Comparison of ENCODE assay signal across 10 mouse cellular contexts in genomic region chr11:121362212-121362611, GRCm38 (mm10). TPM values are rescaled to one million over a fixed set of nuclear protein-coding genes. Genes with fewer than 3 reads are reported as not detected.
DNase-seq lines count a peak whose midpoint lies in the region; ATAC-seq and TF ChIP-seq lines count a peak whose summit lies in the region.
"Had no signal": no experiment of that assay in that cellular context is flagged by ENCODE, and none has a peak within 500 bp of the region (broad histone marks: within the 10 kb centered on the region; RNA-seq: fewer than 3 reads in every experiment).

No protein-coding gene starts in this region.

- no peaks in the 10 kb centered on the region for H3K4me1 ChIP-seq in forebrain, postnatal 0 days (ENCODE audit: insufficient read depth)
- H3K4me1 ChIP-seq in forebrain, embryonic 15.5 days = no peaks in the 10 kb centered on the region
- H3K4me1 ChIP-seq in spleen, adult 2 months (ENCODE audit: control insufficient read depth, insufficient read depth, insufficient read length) = no peaks in the 10 kb centered on the region
- H3K4me1 ChIP-seq: liver, embryonic 13.5 days had no signal

- H3K9me3 ChIP-seq in forebrain, postnatal 0 days (ENCODE audit: low read length) = no peaks in the 10 kb centered on the region
- H3K9me3 ChIP-seq in forebrain, embryonic 15.5 days = no peaks in the 10 kb centered on the region
- H3K9me3 ChIP-seq: liver, embryonic 13.5 days had no signal

- H3K27me3 ChIP-seq in forebrain, postnatal 0 days (ENCODE audit: insufficient read depth, low read length) = no peaks in the 10 kb centered on the region
- no peaks in the 10 kb centered on the region for H3K27me3 ChIP-seq in forebrain, embryonic 15.5 days
- no peaks in the 10 kb centered on the region for H3K27me3 ChIP-seq in spleen, adult 2 months (ENCODE audit: control insufficient read depth, insufficient read depth, low read length)
- H3K27me3 ChIP-seq: liver, embryonic 13.5 days; Patski had no signal

- no peak for ATAC-seq in forebrain, postnatal 0 days
- ATAC-seq in forebrain, embryonic 15.5 days (replicated peaks) = no peak
- ATAC-seq: Patski had no signal

- H3K27ac ChIP-seq in forebrain, postnatal 0 days (ENCODE audit: low read depth, low read length) = no peak overlapping the region
- no peak overlapping the region for H3K27ac ChIP-seq in forebrain, embryonic 15.5 days (replicated peaks)
- no peak overlapping the region for H3K27ac ChIP-seq in spleen, adult 2 months (ENCODE audit: insufficient read depth, low read length)
- H3K27ac ChIP-seq: liver, embryonic 13.5 days had no signal

- H3K36me3 ChIP-seq in forebrain, postnatal 0 days (ENCODE audit: insufficient read depth) = no peaks in the 10 kb centered on the region
- H3K36me3 ChIP-seq in forebrain, embryonic 15.5 days = no peaks in the 10 kb centered on the region
- H3K36me3 ChIP-seq in spleen, adult 2 months (ENCODE audit: control insufficient read depth, insufficient read depth, low read length) = no peaks in the 10 kb centered on the region
- H3K36me3 ChIP-seq: liver, embryonic 13.5 days had no signal

- WGBS in forebrain, postnatal 0 days = 33% methylated on average over 5 of the region's 5 CpGs
- WGBS in forebrain, embryonic 15.5 days = 36% methylated on average over 5 of the region's 5 CpGs
- 35% methylated on average over 5 of the region's 5 CpGs for WGBS in spleen, adult 2 months

- no peak overlapping the region for H3K4me2 ChIP-seq in forebrain, postnatal 0 days (ENCODE audit: low read depth)
- H3K4me2 ChIP-seq in forebrain, embryonic 15.5 days (replicated peaks) = no peak overlapping the region
- H3K4me2 ChIP-seq: liver, embryonic 13.5 days had no signal

- no peak for TF ChIP-seq POLR2A in spleen, adult 2 months (IDR thresholded peaks at IDR 0.05; ENCODE audit: low read depth, low read length)

- TF ChIP-seq CTCF in forebrain, postnatal 0 days (IDR thresholded peaks at IDR 0.05; ENCODE audit: low read depth) = peak; percentile 30; the same call in 1 of the 2 replicates
- TF ChIP-seq CTCF in spleen, adult 2 months (IDR thresholded peaks at IDR 0.05; ENCODE audit: extremely low read depth, insufficient read depth, insufficient read length, insufficient replicate concordance) = peak; percentile 30; the same call in 1 of the 2 replicates

- no peak overlapping the region for H3K9ac ChIP-seq in forebrain, postnatal 0 days
- no peak overlapping the region for H3K9ac ChIP-seq in forebrain, embryonic 15.5 days (replicated peaks)
- H3K9ac ChIP-seq: liver, embryonic 13.5 days had no signal

- no peak for DNase-seq in forebrain, postnatal 0 days
- DNase-seq in spleen, adult 2 months (ENCODE audit: low read depth in 1 of 2, low spot score in 2 of 2) = peak in 1 of 2 experiments; percentile 24
- DNase-seq in spleen, adult 12 weeks (ENCODE audit: low spot score) = no peak
- DNase-seq in gastrocnemius, adult 18-20 months (ENCODE audit: low spot score) = peak; percentile 60
- DNase-seq in lung, postnatal 14 days = peak; percentile 17
- peak; percentile 21 to 24 for DNase-seq in thymus, postnatal 36 days
- DNase-seq in right cerebral cortex, postnatal 10 days (ENCODE audit: low spot score in 2 of 2) = no peak
- DNase-seq: liver, embryonic 13.5 days had no signal

- H3K4me3 ChIP-seq in forebrain, postnatal 0 days (ENCODE audit: low read depth, low read length) = no peak overlapping the region
- no peak overlapping the region for H3K4me3 ChIP-seq in forebrain, embryonic 15.5 days
- no peak overlapping the region for H3K4me3 ChIP-seq in spleen, adult 2 months (ENCODE audit: extremely low read depth, insufficient read depth, insufficient read length)
- H3K4me3 ChIP-seq: liver, embryonic 13.5 days had no signal

RNA-seq across cellular contexts. Expression of gene Wdr45b, which starts 8.0 kb away (rescaled TPM):
- 71.6 and 85.0 TPM in 2 replicates for total RNA-seq in forebrain, postnatal 0 days (2014; rRNA removed)
- polyA plus RNA-seq in forebrain, postnatal 0 days (2015; fragmentation: Nextera tagmentation; extraction: Ambion mirVana) = 92.6 and 103 TPM in 2 replicates
- 86.2 and 87.0 TPM in 2 replicates for polyA plus RNA-seq in forebrain, embryonic 15.5 days (2015; fragmentation: Nextera tagmentation; extraction: Ambion mirVana)
- 21.6 and 23.2 TPM in 2 replicates for polyA plus RNA-seq in spleen, adult 2 months (2012; rRNA removed)
- total RNA-seq in gastrocnemius, adult 18-20 months (2021) = 10 to 100 TPM; 16.0 to 19.1 TPM

RNA-seq across cellular contexts. Expression of gene Rab40b, which starts 25.8 kb away (rescaled TPM):
- total RNA-seq in forebrain, postnatal 0 days (2014; rRNA removed) = 19.5 and 19.7 TPM in 2 replicates
- polyA plus RNA-seq in forebrain, postnatal 0 days (2015; fragmentation: Nextera tagmentation; extraction: Ambion mirVana) = 16.4 and 22.3 TPM in 2 replicates
- polyA plus RNA-seq in forebrain, embryonic 15.5 days (2015; fragmentation: Nextera tagmentation; extraction: Ambion mirVana) = 6.7 and 7.8 TPM in 2 replicates
- 0.67 and 0.83 TPM in 2 replicates for polyA plus RNA-seq in spleen, adult 2 months (2012; rRNA removed)
- 10 to 100 TPM; 14.6 to 17.9 TPM for total RNA-seq in gastrocnemius, adult 18-20 months (2021)

RNA-seq across cellular contexts. Expression of gene Fn3krp, which starts 59.0 kb away (rescaled TPM):
- total RNA-seq in forebrain, postnatal 0 days (2014; rRNA removed) = 19.0 and 19.7 TPM in 2 replicates
- polyA plus RNA-seq in forebrain, postnatal 0 days (2015; fragmentation: Nextera tagmentation; extraction: Ambion mirVana) = 7.0 and 8.2 TPM in 2 replicates
- polyA plus RNA-seq in forebrain, embryonic 15.5 days (2015; fragmentation: Nextera tagmentation; extraction: Ambion mirVana) = 9.0 and 11.1 TPM in 2 replicates
- 6.5 and 7.4 TPM in 2 replicates for polyA plus RNA-seq in spleen, adult 2 months (2012; rRNA removed)
- 1 to 10 TPM; 3.5 to 3.8 TPM for total RNA-seq in gastrocnemius, adult 18-20 months (2021)

Comparison
In these comparisons a context has a peak if more than half of its experiments do, and no peak if none do; other contexts are left out.
1. DNase-seq: peak in gastrocnemius, adult 18-20 months (single experiment), lung, postnatal 14 days (single experiment) and thymus, postnatal 36 days (2 of 2); none in forebrain, postnatal 0 days (single experiment), spleen, adult 12 weeks (single experiment) and right cerebral cortex, postnatal 10 days (0 of 2).